Mouse (Mus musculus) frontal cortex, postnatal 10 days (tissue): ENCODE measurements around the gene BC004004.
"Not testable (repeated sequence)": the region's sequence is repeated elsewhere in the genome, so short reads cannot be mapped to it uniquely, and the experiment has no call there.

ENCODE experiments used
- DNase-seq, 2 experiments: peaks; one replicate each; pipeline ENCODE4 v3.0.0; 2022; ENCODE audit warnings: low spot score in 2 of 2, mixed read lengths in 1 of 2

The BC004004 gene

DNA sequence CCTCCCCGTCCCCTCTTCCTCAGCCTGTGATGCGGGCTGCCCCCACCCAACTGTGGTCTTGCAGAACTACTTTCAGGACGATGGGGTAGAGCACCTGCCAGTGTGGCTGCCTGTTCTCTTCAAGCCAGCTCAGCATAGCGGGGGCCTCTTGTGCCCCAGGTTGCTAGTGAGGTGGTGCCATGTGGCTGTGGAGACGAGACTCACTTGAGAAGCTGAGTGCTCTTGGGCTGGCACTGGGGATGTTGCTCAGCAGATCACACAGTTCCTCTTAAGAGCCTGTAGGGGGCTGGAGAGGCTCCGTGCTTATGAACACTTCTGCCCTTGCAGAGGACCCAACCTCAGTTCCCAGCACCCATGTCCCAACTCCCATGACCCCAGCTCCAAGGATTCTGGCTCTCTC lies 29.2 kb downstream of the BC004004 start:
- DNase-seq = no peak

- DNase-seq = no peak
These were observed 30.7 kb downstream of the BC004004 start for GRCm38 (mm10) chr17:29299282-29299681.

GRCm38 (mm10) chr17:29300926-29301325 lies 32.3 kb downstream of the BC004004 start:
- no peak for DNase-seq

DNA sequence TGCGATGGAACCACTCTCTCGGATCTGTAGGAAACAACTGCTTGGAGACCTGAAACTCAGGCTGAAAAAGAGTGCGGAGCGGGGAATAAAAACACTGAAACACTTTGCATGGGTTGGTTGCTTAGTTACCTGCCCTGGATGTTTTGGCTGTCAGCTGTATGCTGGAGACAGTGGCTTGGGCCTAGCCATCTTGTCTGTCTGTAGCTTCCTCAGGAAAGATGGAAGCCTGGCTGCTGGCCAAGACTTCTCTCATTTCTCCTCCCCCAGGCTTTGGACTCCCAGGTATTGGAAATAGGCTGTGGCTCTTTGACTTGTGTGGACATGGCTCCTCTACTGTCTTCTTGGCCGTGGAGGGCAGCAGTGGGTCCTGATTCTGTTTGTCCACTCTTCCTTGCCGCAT lies 32.8 kb downstream of the BC004004 start:
- no peak for DNase-seq

GRCm38 (mm10) chr17:29302149-29302548 lies 33.6 kb downstream of the BC004004 start:
- no peak for DNase-seq

DNA sequence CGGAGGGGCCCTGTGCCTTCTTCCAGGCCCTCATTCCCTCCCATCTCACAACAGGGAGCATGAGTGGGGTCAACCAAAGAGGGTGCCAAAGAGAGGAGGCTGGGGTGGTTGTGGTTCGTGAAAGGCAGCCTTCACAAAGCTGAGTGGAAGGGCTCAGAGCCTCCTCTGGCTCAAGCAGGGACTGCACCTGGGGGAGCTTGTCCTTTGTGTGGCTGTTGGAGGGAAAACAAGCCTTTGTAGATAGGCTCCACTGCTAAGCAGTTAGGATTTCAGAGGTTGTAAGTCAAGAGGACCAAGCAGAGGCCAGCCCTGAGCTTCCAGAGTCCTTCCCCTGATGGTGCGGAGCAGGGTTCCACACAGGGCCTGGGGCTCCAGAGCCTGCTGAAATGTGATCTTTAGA lies 34.5 kb downstream of the BC004004 start:
- no peak for DNase-seq

DNA sequence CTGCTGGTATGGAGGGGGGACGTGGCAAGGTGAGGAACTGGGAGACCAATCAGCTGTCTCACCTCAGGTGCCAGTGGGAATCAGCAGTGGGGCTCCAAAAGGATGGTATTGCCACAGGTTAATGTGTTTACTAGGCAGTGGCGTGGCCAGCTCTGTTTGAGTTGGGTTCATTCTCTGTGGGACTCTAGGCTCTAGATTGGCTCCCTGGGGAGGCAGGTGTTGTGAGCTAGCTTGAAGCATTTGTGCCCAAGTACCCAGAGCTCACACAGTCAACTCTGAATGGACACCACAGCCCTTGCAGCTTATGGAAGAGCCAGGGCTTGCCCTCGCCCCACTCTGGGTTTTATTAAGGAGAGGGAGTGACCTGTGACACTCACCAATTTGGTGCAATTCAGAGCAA lies 35.3 kb downstream of the BC004004 start:
- DNase-seq = no peak

DNA sequence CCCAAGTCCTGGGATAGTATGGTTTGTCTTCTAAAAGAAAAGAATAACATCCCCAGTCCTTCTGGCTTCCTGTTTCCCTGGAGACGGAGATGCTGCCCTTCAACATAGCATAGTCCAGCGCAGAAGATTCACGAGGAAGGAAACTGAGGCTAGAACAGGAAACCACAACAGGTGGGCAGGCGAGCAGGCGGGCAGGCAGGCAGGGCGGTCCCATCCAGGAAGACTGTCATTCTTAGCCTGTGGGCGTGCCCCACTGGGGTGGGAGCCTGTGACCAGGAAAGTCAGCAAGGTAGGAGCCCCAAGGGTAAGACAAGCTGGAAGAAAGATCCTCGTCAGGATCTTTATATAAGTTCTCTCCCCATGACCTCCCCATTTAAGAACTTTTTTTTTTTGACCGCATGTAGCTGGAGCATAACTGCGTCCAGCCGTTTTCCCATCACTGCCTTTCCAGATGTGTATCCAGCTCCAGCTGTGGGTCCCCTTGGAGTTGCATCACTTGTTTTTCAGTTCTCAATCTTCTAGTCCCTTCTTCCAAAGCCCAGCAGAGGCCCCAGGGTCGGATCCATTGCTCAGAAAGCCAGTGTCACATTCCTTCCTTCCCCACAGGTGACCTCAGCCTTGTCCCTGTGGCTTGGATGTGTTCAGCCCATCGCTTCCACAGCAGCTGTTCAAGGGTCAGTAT lies 35.9 kb downstream of the BC004004 start:
- DNase-seq = no peak

DNA sequence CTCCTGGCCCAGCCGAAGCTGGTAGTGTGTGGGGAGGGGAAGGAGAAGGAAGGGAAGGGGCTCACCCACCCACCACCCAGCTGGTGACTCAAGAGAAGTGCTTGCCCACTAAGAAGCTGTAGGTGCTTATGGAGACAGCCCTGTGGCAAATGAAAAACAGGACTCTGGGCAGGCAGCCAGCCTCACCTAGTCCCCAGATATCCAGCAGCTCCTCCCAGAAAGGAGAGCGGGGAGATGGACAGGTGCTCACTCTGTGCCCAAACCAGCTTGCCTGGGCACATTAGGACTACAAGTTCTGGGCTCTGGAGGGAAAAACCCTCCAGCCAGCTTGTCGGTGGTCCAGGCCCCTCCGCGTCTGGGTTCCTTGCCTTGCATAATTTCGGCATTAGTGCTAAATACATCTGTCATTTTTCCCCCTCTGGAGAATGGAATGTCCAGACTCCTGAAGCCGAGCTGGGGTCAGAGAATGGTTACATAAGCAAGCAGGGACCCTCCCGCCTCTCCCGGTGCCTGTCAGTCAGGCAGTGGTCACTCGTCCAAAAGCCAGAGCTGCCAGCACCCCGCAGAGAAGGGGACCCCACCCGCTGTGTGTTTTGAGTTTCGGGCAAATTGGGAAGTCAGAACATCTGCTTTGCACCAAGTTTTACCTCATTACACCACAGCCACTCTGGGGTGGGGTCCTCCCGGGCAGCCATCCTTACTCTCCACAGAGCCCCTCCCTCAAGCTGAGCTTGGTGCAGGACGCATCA lies 36.6 kb downstream of the BC004004 start:
- no peak for DNase-seq

DNA sequence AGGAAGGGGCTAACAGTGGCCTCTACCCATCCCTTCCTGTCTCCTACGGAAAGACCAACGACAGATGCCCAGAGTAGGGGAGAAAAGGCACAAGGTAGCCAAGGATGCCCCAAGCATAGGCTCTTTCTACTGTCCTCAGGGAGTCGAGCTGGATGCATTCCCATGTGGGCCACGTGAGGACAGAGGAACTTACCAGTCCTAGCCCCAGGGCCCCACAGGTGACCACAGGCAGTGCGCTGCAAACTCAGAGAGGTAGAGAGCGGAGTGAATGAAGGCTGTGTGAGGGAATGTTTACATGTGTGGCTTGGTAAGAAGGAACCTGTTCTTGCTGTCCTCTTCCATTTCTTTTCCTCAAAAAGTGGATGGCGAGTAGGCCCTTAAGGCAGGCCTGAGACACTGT lies 37.3 kb downstream of the BC004004 start:
- DNase-seq = no peak

- DNase-seq = no peak
These were observed 41.6 kb downstream of the BC004004 start for GRCm38 (mm10) chr17:29310056-29310623.

DNA sequence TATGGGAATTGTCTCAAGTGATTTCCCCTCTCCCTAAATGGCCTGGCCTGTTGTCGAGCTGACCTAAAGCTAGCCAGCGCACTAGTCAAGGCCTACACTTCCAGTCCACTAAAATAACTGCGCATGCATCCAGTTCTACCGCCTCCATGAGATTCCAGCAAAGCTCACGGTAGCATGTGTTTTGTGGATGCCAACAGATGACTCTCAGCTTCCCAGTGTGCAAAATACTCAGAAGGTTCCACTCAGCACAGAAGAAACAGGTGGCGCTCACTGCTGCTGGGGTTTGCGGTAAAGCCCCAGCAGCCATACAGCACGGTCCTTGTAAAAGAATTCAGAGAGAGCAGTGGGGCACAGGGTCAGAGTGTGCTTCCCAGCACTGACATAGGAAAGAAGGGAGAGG lies 43.0 kb downstream of the BC004004 start:
- DNase-seq = no peak

GRCm38 (mm10) chr17:29312082-29312481 lies 43.5 kb downstream of the BC004004 start:
- no peak for DNase-seq

- no peak for DNase-seq
These were observed 44.7 kb downstream of the BC004004 start for GRCm38 (mm10) chr17:29313300-29313699.

GRCm38 (mm10) chr17:29315672-29316465 lies 47.3 kb downstream of the BC004004 start:
- DNase-seq = no peak

GRCm38 (mm10) chr17:29316891-29317290 lies 48.3 kb downstream of the BC004004 start:
- DNase-seq = no peak

- not testable (repeated sequence) for DNase-seq
These were observed 48.8 kb downstream of the BC004004 start, which contains the start of gene Pi16 for GRCm38 (mm10) chr17:29317380-29317779. Gene Pi16 (plus strand): TSS chr17:29317680.

- DNase-seq = no peak
These were observed 50.2 kb downstream of the BC004004 start for GRCm38 (mm10) chr17:29318731-29319250.

DNA sequence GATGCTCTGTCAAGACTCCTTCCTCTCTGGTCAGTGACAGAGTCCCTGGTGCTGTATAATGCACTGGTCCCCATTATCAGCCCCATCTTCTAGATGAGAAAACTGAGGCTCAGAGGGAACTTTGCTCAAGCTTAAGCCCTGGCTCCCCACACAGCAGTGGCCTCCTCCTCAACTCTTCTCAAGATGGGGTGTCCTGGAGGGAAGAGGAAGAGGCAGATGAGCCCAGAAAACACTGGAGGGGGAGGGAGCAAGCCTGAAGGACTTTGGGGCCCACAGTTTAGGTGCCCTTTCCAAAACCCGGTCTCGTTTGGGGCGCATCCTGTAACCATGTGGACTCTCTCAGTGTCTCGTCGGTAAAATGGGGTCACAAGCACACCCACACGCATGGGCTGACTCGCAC lies 50.9 kb downstream of the BC004004 start:
- no peak for DNase-seq

DNA sequence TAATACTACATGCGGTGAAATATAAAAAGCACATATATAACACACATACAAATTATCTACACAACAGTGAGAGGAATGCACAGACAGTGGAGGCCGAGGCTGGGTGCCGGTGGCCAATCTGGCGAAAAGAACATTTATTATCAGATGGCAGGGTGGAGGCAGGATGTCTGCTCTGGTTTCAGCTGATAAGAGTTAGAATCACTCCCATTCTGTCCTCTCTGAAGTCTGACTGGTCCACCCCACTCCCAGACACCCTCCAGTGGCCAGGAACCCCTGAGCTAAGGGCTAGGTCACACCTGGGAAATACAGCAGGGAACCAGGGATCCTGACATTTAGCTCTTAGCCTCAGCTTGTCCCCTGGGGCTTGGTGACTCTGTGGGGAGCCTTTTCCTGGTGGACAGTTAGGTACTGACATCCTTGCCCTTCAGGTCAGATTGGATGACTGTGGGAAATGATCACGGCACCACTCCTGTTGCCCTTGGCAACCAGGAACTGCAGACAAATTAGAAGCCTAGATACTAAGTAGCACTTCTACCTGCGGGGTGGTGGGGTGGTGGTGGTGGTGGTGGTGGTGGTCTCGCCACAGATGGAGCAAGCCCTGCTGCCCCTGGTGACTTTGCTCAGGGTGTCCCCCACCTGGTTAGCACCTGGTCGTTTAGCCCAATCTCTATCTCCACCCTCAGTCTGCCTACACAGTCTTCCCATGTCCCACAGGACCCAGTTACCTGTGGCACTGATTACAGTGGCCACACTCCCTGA lies 51.5 kb downstream of the BC004004 start:
- no peak for DNase-seq
